In the genomic region with DNA sequence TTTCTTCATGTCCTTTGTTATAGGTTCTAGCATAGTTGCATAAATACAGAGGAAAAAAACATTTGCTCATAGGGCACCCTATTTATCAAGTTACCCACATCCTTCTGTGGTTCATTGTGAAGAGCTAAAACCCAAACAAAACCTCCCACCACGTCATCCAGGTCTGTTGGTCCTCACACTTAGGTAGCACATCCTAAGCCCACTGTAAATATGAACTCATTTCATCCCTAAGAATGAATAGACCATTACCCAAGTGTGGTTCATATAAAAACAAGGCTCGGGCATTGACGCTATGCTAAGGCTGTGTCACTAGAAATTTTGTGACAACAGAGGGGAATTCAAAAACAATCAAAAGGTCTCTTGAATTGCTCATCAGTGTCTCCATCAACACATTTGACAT, we compare ENCODE assay signal across 12 mouse cellular contexts.
"Had no signal": no experiment of that assay in that cellular context is flagged by ENCODE, and none has a peak within 500 bp of the region (broad histone marks: within the 10 kb centered on the region; RNA-seq: fewer than 3 reads in every experiment).

No protein-coding gene starts in this region.

- H3K9me3 ChIP-seq: limb, embryonic 10.5 days; liver, embryonic 13.5 days; lung, embryonic 15.5 days; neural tube, embryonic 12.5 days had no signal

- H3K27me3 ChIP-seq: liver, embryonic 13.5 days; lung, embryonic 15.5 days; midbrain, embryonic 12.5 days; neural tube, embryonic 12.5 days had no signal

- ATAC-seq: liver, postnatal 0 days; midbrain, embryonic 16.5 days had no signal

- DNase-seq: kidney, adult 18-20 months; kidney, postnatal 10 days; liver, embryonic 13.5 days; liver, postnatal 0 days; lung, postnatal 14 days; right cerebral cortex, postnatal 14 days; thymus, postnatal 36 days had no signal

- H3K36me3 ChIP-seq: limb, embryonic 10.5 days; liver, embryonic 13.5 days; lung, embryonic 15.5 days; midbrain, embryonic 12.5 days; neural tube, embryonic 12.5 days had no signal

- H3K4me3 ChIP-seq: limb, embryonic 10.5 days; liver, embryonic 13.5 days; lung, embryonic 15.5 days; midbrain, embryonic 12.5 days; neural tube, embryonic 12.5 days had no signal

- H3K27ac ChIP-seq: limb, embryonic 10.5 days; liver, embryonic 13.5 days; lung, embryonic 15.5 days; midbrain, embryonic 12.5 days; neural tube, embryonic 12.5 days had no signal
